Mouse (Mus musculus) layer of hippocampus, adult 8-10 months (tissue): ENCODE data around the gene Plekha6. TPM values are rescaled to one million over a fixed set of nuclear protein-coding genes. Genes with fewer than 3 reads are reported as not detected.

Experiments
- total RNA-seq, 4 experiments: library from RNA; stranded (reverse); gene quantifications; 2 replicates each; pipeline ENCODE4 v1.2.4; 2022

Plekha6 gene
- total RNA-seq, 4 experiments from 2014 or later = 61.6 to 69.8 (median 62.7) TPM

Other genes with a start within 250 kb of the Plekha6 start
- 100 to 1,000 TPM in 1 of 4 experiments, 10 to 100 TPM in 3; 86.9 to 117 (median 95.4) TPM for gene Mdm4, start 133.6 kb upstream of the Plekha6 start, total RNA-seq
- 10 to 100 TPM; 15.9 to 17.6 (median 16.4) TPM for gene Pik3c2b, start 118.5 kb upstream of the Plekha6 start, total RNA-seq
- 10 to 100 TPM; 39.6 to 47.7 (median 43.0) TPM for gene Ppp1r15b, start 33.1 kb upstream of the Plekha6 start, total RNA-seq
- gene Golt1a, start 145.6 kb downstream of the Plekha6 start, total RNA-seq = not detected
- not detected for gene Kiss1, start 157.7 kb downstream of the Plekha6 start, total RNA-seq
- gene Ren1, start 186.3 kb downstream of the Plekha6 start, total RNA-seq = not detected
- gene Etnk2, start 199.4 kb downstream of the Plekha6 start, total RNA-seq = 1 to 10 TPM; 2.0 to 3.3 (median 2.5) TPM